Mouse (Mus musculus) ES-E14 (cell line): ENCODE measurements around the gene Zfp865. TPM values are rescaled to one million over a fixed set of nuclear protein-coding genes. Genes with fewer than 3 reads are reported as not detected.
"Not testable (repeated sequence)": the region's sequence is repeated elsewhere in the genome, so short reads cannot be mapped to it uniquely, and the experiment has no call there.

Experiments
- DNase-seq: peaks from one replicate; pipeline ENCODE4 v3.0.0-alpha.2; 2013; ENCODE audit warnings: low read depth, low spot score
- H3K27ac ChIP-seq: 2 replicates; pipeline ENCODE4 v1.5.1; 2012; ENCODE audit warnings: low read depth, mild to moderate bottlenecking, low read length, moderate library complexity, mixed read lengths; ENCODE audit not compliant: poor library complexity, insufficient read depth, severe bottlenecking
- H3K36me3 ChIP-seq: 2 replicates; pipeline ENCODE4 v1.6.1; 2012; ENCODE audit warnings: mild to moderate bottlenecking, low read length, moderate library complexity, mixed read lengths; ENCODE audit not compliant: control insufficient read depth, poor library complexity, insufficient read depth, severe bottlenecking
- H3K4me1 ChIP-seq, 2 experiments: fragments of 150-350 bp in 1 of 2; sonication (generic) in 1 of 2; 2 replicates each; pipeline ENCODE4 v1.6.1; 2012; ENCODE audit warnings: low read length in 2 of 2, mild to moderate bottlenecking in 1 of 2, mixed read lengths in 1 of 2; ENCODE audit not compliant: control insufficient read depth in 2 of 2, insufficient read depth in 2 of 2, poor library complexity in 1 of 2
- H3K4me3 ChIP-seq, 2 experiments: fragments of 150-350 bp in 1 of 2; sonication (generic) in 1 of 2; 2 replicates each; pipeline ENCODE4 v1.5.1; 2012; ENCODE audit warnings: low read length in 2 of 2, low read depth in 1 of 2, mild to moderate bottlenecking in 1 of 2, mixed read lengths in 1 of 2; ENCODE audit not compliant: insufficient read depth in 1 of 2, poor library complexity in 1 of 2, severe bottlenecking in 1 of 2
- H3K9ac ChIP-seq: 2 replicates; pipeline ENCODE4 v1.6.1; 2012; ENCODE audit warnings: low read depth, mild to moderate bottlenecking, low read length, mixed read lengths; ENCODE audit not compliant: poor library complexity, insufficient read depth, severe bottlenecking
- H3K9me3 ChIP-seq: fragments of 150-350 bp; sonication (generic); 2 replicates; pipeline ENCODE4 v1.6.1; 2012; ENCODE audit warnings: low read depth, mild to moderate bottlenecking, low read length; ENCODE audit not compliant: control insufficient read depth, insufficient read depth
- CHD2 ChIP-seq: IDR thresholded peaks from 2 replicates; pipeline ENCODE4 v1.6.1; 2014; ENCODE audit warnings: mild to moderate bottlenecking, low read depth, low read length, inconsistent platforms
- HCFC1 ChIP-seq: IDR thresholded peaks from 2 replicates; pipeline ENCODE4 v1.6.1; 2012; ENCODE audit warnings: low read length, inconsistent platforms, borderline replicate concordance; ENCODE audit not compliant: insufficient read depth
- MAFK ChIP-seq: IDR thresholded peaks from 2 replicates; pipeline ENCODE4 v1.6.1; 2014; ENCODE audit warnings: mild to moderate bottlenecking, low read depth, low read length, inconsistent platforms; ENCODE audit not compliant: insufficient read depth
- ZC3H11A ChIP-seq: IDR thresholded peaks from 2 replicates; pipeline ENCODE4 v1.6.1; 2012; ENCODE audit warnings: low read depth, mild to moderate bottlenecking, inconsistent platforms, low read length, borderline replicate concordance
- ZNF384 ChIP-seq: IDR thresholded peaks from 2 replicates; pipeline ENCODE4 v1.6.1; 2012; ENCODE audit warnings: low read depth, low read length, inconsistent platforms
- in situ Hi-C, 2 experiments: fragments of 600-800 bp; cut with MboI; formaldehyde crosslinking; loops; one replicate each; pipeline ENCODE4 v1.15.1; 2025; ENCODE audit warnings: low sequenced_read_pairs in 2 of 2, inconsistent platforms in 1 of 2; ENCODE audit not compliant: unreplicated experiment in 2 of 2
- total RNA-seq: library from RNA; depleted of rRNA; stranded (reverse); fragments of 300-350 nt; gene quantifications from 2 replicates; pipeline ENCODE4 v1.2.3, GENCODE M21; 2012

Zfp865 gene
- total RNA-seq, 1 experiment = 12.9 TPM

DNA sequence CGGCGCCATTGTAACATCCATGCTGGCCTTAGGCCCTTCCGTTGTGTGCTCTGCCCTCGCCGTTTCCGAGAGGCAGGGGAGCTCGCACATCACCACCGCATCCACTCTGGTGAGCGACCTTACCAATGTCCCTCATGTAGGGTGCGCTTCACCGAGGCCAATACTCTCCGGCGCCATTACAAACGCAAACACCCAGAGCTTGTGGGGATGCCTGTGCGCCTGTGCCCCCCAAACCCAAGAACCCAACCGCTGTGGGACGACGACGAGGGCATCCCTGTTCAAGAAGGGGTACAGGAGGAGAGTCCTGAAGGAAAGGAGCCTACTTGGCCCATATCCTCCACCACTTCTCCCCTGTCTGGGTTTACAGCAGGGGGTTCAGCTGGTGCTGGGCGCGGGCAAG lies 2.2 kb upstream of the Zfp865 start:
- no peak for DNase-seq
- no peak for TF ChIP-seq MAFK
- TF ChIP-seq HCFC1 = no peak
- TF ChIP-seq ZNF384 = no peak
- TF ChIP-seq ZC3H11A = no peak
- no peak for TF ChIP-seq CHD2
- peaks cover 8% of the 10 kb centered on the region; the same call in 1 of the 2 replicates for H3K36me3 ChIP-seq
- H3K9ac ChIP-seq = peak overlapping the region; percentile 40
- no peaks in the 10 kb centered on the region for H3K9me3 ChIP-seq
- H3K27ac ChIP-seq = no peak overlapping the region
- peak overlapping the region; percentile 23 to 38; a peak in 3 of 4 replicates for H3K4me3 ChIP-seq
- H3K4me1 ChIP-seq = peaks cover 7 to 15% of the 10 kb centered on the region in 2 experiments; a peak in 3 of 4 replicates
- in situ Hi-C loops = no loop called here

DNA sequence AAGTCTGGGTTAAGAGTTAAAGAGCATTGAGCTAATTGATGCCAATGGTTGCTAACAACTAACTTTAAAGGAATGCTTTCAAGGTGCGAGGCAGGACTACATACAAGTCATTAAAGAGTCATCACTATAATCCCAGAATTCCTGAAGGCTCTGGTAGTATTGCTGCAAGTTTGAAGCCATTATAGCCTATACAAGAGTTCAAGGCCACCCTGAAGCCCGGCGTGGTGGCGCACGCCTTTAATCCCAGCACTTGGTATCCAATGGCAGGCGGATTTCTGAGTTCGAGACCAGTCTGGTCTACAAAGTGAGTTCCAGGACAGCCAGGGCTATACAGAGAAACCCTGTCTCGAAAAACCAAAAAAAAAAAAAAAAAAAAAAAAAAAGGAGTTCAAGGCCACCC lies 600 bp upstream of the Zfp865 start:
- peak overlapping the region; percentile 39; the same call in 1 of the 2 replicates for H3K9ac ChIP-seq
- in situ Hi-C loops, DNase-seq, H3K9me3 ChIP-seq: not testable (repeated sequence)
- peak overlapping the region; percentile 59 to 97 for H3K4me3 ChIP-seq
- peaks cover 4 to 15% of the 10 kb centered on the region in 2 experiments; a peak in 3 of 4 replicates for H3K4me1 ChIP-seq
- H3K36me3 ChIP-seq = peaks cover 13% of the 10 kb centered on the region; the same call in 1 of the 2 replicates
- H3K27ac ChIP-seq = peak overlapping the region; percentile 94; the same call in 1 of the 2 replicates

DNA sequence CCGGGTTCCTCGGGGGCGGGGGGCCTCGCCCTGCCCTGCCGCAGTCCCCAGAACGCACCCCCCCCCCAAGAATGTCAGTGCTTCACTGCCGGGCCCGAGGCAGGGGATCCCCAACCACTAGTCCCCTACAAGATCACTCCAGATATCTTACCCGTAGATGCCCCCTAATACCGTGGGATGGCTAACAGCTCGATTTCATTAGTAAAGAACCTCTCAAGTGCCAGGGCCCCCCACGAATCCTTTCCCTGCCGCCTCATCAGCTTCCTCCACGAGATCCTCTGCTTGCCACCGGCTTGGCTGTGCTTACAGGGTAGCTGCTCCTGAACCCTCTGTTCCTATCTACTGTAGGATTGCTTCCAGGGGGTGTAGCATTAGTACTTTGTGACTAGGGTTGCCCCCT lies 509 bp downstream of the Zfp865 start:
- peak overlapping the region; percentile 94 for H3K27ac ChIP-seq
- peak overlapping the region; percentile 95 for H3K9ac ChIP-seq
- H3K9me3 ChIP-seq = no peaks in the 10 kb centered on the region
- H3K36me3 ChIP-seq = peaks cover 16% of the 10 kb centered on the region; the same call in 1 of the 2 replicates
- H3K4me3 ChIP-seq = peak overlapping the region; percentile 59 to 97
- no peak for DNase-seq
- peaks cover 4 to 16% of the 10 kb centered on the region in 2 experiments; a peak in 3 of 4 replicates for H3K4me1 ChIP-seq
- no peak for TF ChIP-seq CHD2
- no peak for TF ChIP-seq HCFC1
- no peak for TF ChIP-seq ZC3H11A
- no peak for TF ChIP-seq ZNF384
- TF ChIP-seq MAFK = no peak
- in situ Hi-C loops = no loop called here

DNA sequence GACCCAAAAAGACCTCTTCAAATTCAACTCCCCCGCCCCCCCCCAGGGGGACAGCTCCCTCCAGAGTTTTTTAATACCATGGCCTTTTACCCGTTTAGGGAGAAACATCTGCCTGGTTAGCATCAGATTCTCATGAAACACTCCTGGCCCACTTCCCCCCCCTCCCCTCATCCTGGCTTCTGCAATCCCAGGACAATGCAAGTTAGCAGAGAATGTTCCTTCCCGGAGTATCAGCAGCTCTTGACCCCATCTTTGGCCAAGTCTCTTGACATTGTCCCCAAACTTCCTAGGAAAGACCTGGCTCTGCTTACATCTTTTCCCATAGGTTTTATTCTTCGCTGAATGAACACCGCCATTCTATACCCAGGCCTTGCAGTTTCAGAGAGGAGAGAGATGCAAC lies 1.0 kb downstream of the Zfp865 start:
- H3K36me3 ChIP-seq = peaks cover 16% of the 10 kb centered on the region; the same call in 1 of the 2 replicates

More for the DNA sequence above, 1.0 kb downstream of the Zfp865 start:
- Histone ChIP-seq H3K4me1 (peaks cover 4 to 16% of the 10 kb centered on the region in 2 experiments; a peak in 3 of 4 replicates), H3K9me3 (no peaks in the 10 kb centered on the region), H3K27ac (no peak overlapping the region; the same call in 1 of the 2 replicates), H3K9ac (peak overlapping the region; percentile 95; the same call in 1 of the 2 replicates), H3K4me3 (peak overlapping the region; percentile 59 to 97)
- DNase-seq = no peak
- in situ Hi-C loops = no loop called here
- TF ChIP-seq ZC3H11A = no peak
- TF ChIP-seq ZNF384 = no peak
- no peak for TF ChIP-seq MAFK
- TF ChIP-seq HCFC1 = no peak
- TF ChIP-seq CHD2 = no peak
